Mouse (Mus musculus): Measurements from ENCODE around the gene Xlr3a. TPM values are rescaled to one million over a fixed set of nuclear protein-coding genes. Genes with fewer than 3 reads are reported as not detected.
"Not testable (repeated sequence)": the region's sequence is repeated elsewhere in the genome, so short reads cannot be mapped to it uniquely, and the experiment has no call there.

Gene Xlr3a
- 2.0 and 3.6 TPM in 2 replicates for polyA plus RNA-seq (2014; fragmentation: Nextera tagmentation; extraction: Ambion mirVana)

DNA sequence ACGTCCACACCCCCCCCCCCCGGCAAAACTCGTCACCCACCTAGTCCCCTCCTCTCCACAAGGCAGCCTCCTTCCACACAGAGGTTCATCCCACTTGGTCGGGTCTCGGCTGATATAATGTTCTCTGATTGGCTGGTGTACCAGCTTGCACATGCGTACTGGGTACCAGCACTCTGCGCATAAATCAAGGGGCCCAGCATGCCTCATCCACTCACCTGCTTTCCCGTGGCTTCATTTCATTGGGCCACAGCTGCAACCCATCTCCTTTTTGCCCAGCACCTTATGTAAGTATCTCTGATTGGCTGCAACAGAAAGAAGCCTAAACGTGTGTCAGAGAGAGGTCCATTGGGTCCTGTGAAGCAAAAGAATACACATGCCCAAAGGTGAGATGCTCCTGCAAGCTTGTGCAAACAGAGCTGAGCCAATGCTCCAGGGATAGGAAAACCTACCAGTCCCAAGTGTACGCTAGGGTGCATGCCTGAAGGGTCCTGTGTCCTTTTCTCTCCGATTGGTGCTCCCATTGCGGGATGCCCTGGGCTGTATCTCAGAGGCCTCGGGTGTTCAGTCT, at the start of gene Xlr3a:
Xlr3a (minus strand) TSS at position 155 of the 568 bp plus-strand sequence.
- WGBS, result 69% methylated on average over 11 of the region's 13 CpGs
- DNase-seq (ENCODE audit: low spot score); ATAC-seq (ENCODE audit: low read depth): not testable (repeated sequence)

GRCm38 (mm10) chrX:73143218-73143618, 46.3 kb upstream of the Xlr3a start:
- peak; percentile 41; the same call in 1 of the 2 replicates for ATAC-seq (ENCODE audit: low read depth)
- H3K4me2 ChIP-seq (ENCODE audit: low read depth, low read length); H3K36me3 ChIP-seq (ENCODE audit: control insufficient read depth, insufficient read depth, low read length); H3K4me1 ChIP-seq (ENCODE audit: control insufficient read depth, insufficient read depth, low read length); H3K4me3 ChIP-seq (ENCODE audit: low read depth, low read length); H3K27ac ChIP-seq (replicated peaks; ENCODE audit: low read depth, low read length); H3K27me3 ChIP-seq (replicated peaks; ENCODE audit: control insufficient read depth, insufficient read depth, low read length); H3K9me3 ChIP-seq (ENCODE audit: control insufficient read depth, low read length); H3K9ac ChIP-seq (ENCODE audit: low read depth, low read length); DNase-seq (ENCODE audit: low spot score): not testable (repeated sequence)
- no CpG with 5 or more reads among the region's 7 CpGs for WGBS

More for the DNA sequence above, at the start of gene Xlr3a:
- not testable (repeated sequence) for H3K4me2 ChIP-seq (ENCODE audit: low read depth, low read length); H3K9ac ChIP-seq (ENCODE audit: low read depth, low read length); H3K4me3 ChIP-seq (ENCODE audit: low read depth, low read length); H3K27me3 ChIP-seq (replicated peaks; ENCODE audit: control insufficient read depth, insufficient read depth, low read length); H3K36me3 ChIP-seq (ENCODE audit: control insufficient read depth, insufficient read depth, low read length); H3K27ac ChIP-seq (replicated peaks; ENCODE audit: low read depth, low read length); H3K9me3 ChIP-seq (ENCODE audit: control insufficient read depth, low read length); H3K4me1 ChIP-seq (ENCODE audit: control insufficient read depth, insufficient read depth, low read length)

DNA sequence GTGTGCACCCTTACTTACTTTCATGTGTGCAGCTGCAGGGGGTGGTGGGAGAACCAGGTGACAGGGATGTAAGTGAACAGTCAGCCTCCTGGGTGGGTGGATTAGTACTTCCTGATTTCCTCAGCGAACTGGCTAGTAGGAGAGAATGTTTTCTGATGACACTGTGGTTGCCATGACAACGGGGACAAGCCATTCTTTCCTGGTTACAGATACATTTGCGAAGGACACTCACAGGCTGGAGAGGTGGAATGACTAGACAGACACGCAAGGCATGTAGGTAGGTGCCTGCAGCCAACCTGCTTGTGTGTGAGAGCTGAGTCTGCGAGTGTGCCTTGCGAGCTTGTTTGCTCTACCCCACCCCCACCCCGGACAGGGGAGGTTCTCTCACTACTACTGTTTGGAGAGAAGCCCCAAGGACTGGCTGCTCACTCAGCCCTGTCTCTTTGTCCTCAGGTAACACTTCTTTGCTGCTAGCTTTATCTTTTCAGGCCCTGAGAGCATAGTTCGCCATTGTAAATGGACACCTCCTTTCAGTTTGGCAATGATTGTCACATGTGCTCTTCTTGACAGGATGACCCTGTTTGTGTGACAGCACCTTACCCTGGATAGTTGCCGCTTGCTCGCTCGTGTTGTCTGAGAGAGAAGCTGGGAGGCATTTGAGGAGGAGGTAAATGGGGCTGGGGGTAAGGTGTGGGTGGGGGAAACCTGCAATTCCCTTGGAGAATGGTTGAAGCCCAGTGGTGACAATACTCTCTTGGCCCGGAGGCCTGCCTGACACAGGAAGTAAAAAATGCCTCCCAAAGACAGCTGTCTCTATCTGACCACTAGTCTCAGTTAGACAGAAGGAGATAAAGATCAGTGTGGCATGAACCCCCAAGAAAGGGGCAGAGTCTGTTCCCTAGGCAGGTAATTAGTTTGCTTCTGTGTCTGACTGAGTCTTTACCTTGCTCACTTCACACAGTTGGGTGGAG, 26.2 kb upstream of the Xlr3a start:
- H3K36me3 ChIP-seq (ENCODE audit: control insufficient read depth, insufficient read depth, low read length); H3K4me3 ChIP-seq (ENCODE audit: low read depth, low read length); H3K27me3 ChIP-seq (replicated peaks; ENCODE audit: control insufficient read depth, insufficient read depth, low read length); H3K27ac ChIP-seq (replicated peaks; ENCODE audit: low read depth, low read length); H3K9ac ChIP-seq (ENCODE audit: low read depth, low read length); DNase-seq (ENCODE audit: low spot score); H3K4me1 ChIP-seq (ENCODE audit: control insufficient read depth, insufficient read depth, low read length); H3K9me3 ChIP-seq (ENCODE audit: control insufficient read depth, low read length); H3K4me2 ChIP-seq (ENCODE audit: low read depth, low read length): not testable (repeated sequence)
- peak; percentile 33; the same call in 1 of the 2 replicates for ATAC-seq (ENCODE audit: low read depth)
- WGBS, result no CpG with 5 or more reads among the region's 12 CpGs

DNA sequence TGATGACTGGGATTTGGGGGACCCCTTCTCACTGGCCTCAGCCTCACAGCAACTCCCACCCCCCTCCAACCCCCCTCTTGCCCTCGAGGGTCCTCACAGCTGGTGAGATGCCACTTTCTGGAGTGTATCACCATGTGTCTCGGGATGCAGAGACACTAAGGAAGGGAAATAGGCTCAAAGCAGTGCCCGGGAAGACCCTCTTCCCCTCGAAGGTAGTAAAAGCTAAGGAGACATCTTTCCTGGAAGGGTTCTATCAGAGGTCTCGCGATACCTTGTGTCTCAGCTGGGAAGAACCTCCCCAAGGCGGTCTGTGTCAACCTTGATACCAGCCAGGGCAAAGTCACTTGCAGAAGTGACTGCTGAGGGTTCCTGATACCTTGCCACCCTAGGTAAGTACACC, 19.9 kb upstream of the Xlr3a start, which contains the start of gene Gm14685:
Gm14685 (plus strand) TSS at position 301 of the 400 bp plus-strand sequence.
- not testable (repeated sequence) for H3K9me3 ChIP-seq (ENCODE audit: control insufficient read depth, low read length); H3K27ac ChIP-seq (replicated peaks; ENCODE audit: low read depth, low read length); DNase-seq (ENCODE audit: low spot score); ATAC-seq (ENCODE audit: low read depth); H3K4me2 ChIP-seq (ENCODE audit: low read depth, low read length); H3K4me3 ChIP-seq (ENCODE audit: low read depth, low read length); H3K36me3 ChIP-seq (ENCODE audit: control insufficient read depth, insufficient read depth, low read length); H3K27me3 ChIP-seq (replicated peaks; ENCODE audit: control insufficient read depth, insufficient read depth, low read length); H3K4me1 ChIP-seq (ENCODE audit: control insufficient read depth, insufficient read depth, low read length); H3K9ac ChIP-seq (ENCODE audit: low read depth, low read length)
- WGBS, result no CpG with 5 or more reads among the region's 7 CpGs

DNA sequence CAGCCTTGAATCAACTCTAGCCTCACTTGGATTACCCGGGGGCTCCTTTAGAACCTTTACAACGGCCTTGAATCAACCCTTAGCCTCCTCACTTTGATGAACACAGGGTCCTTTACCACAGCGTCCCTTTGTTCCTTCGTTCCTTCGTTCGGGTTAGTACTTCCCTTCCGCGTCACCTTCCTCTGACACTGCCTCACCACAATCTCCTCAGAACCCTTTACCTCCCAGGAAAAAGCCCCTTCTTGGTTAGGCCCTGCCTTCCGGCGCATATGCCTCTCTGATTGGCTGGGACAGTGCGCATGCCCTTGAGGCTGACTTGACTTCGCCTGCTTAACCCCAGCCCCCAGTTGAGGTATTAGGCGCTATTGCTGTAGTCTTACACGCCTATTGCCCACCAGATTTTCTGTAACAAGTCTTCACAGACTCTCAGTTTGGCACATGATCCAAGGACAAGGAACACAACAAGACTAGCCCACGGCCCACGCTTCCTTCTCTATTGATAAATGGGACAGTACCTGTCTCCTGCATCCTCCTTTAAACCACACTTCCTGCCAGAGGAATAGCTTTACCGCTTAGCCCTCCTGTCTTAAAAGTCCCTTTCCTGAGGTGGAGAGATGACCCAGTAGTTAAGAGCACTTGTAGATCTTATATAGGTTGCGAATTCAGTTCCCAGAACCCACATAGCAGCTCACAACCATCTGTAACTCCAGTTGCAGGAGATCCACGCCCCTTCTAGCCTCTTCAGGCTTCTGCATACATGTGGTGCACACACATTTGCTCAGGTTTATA, 14.4 kb downstream of the Xlr3a start, which contains the start of gene Xlr4a:
Xlr4a (minus strand) TSS at position 212 of the 789 bp plus-strand sequence.
- H3K27me3 ChIP-seq (replicated peaks; ENCODE audit: control insufficient read depth, insufficient read depth, low read length); H3K27ac ChIP-seq (replicated peaks; ENCODE audit: low read depth, low read length); H3K4me3 ChIP-seq (ENCODE audit: low read depth, low read length); H3K4me2 ChIP-seq (ENCODE audit: low read depth, low read length); H3K9me3 ChIP-seq (ENCODE audit: control insufficient read depth, low read length); ATAC-seq (ENCODE audit: low read depth); H3K4me1 ChIP-seq (ENCODE audit: control insufficient read depth, insufficient read depth, low read length); H3K36me3 ChIP-seq (ENCODE audit: control insufficient read depth, insufficient read depth, low read length); H3K9ac ChIP-seq (ENCODE audit: low read depth, low read length); DNase-seq (ENCODE audit: low spot score): not testable (repeated sequence)
- WGBS, result 77% methylated on average over 18 of the region's 19 CpGs

DNA sequence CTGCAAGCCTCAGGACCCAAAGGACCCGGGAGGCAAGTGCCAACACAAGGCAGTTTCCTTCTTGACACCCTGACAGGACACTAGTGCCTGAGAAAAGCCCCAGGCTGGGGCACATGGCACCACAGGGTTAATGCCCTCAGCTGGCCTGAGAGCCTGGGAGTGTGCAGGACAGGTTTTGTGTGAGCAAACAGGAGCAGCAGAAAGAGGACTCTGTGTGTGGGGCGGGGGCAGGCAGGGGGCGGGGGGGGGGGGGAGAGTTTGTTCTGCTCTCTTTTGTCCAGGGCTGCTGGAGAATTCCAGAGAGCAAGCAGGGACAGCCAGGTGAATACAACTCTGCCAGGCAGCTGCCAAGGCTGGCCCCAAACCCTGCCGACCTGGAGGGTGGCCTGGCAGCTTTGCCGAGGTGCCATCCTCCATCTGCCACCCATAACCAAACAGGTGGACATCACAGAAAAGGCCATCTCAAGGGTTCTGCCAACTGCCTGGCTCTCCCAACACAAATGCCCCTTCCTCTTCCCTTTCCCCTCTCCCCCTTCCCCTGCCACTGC, 30.1 kb downstream of the Xlr3a start:
- DNase-seq (ENCODE audit: low spot score); ATAC-seq (ENCODE audit: low read depth); H3K36me3 ChIP-seq (ENCODE audit: control insufficient read depth, insufficient read depth, low read length); H3K4me2 ChIP-seq (ENCODE audit: low read depth, low read length); H3K27ac ChIP-seq (replicated peaks; ENCODE audit: low read depth, low read length); H3K4me1 ChIP-seq (ENCODE audit: control insufficient read depth, insufficient read depth, low read length); H3K9me3 ChIP-seq (ENCODE audit: control insufficient read depth, low read length); H3K4me3 ChIP-seq (ENCODE audit: low read depth, low read length); H3K9ac ChIP-seq (ENCODE audit: low read depth, low read length); H3K27me3 ChIP-seq (replicated peaks; ENCODE audit: control insufficient read depth, insufficient read depth, low read length): not testable (repeated sequence)
- no CpG with 5 or more reads among the region's 5 CpGs for WGBS

GRCm38 (mm10) chrX:73064415-73064793, 32.5 kb downstream of the Xlr3a start, which contains the start of gene Pnma3:
Gene Pnma3 (plus strand): TSS chrX:73064787.
- WGBS, result 24% methylated on average over 6 of the region's 7 CpGs
- Histone ChIP-seq H3K27me3 (replicated peaks; ENCODE audit: control insufficient read depth, insufficient read depth, low read length) (no peaks in the 10 kb centered on the region), H3K4me1 (ENCODE audit: control insufficient read depth, insufficient read depth, low read length) (no peaks in the 10 kb centered on the region), H3K4me3 (ENCODE audit: low read depth, low read length) (peak within 1 kb of the TSS; percentile 21), H3K4me2 (ENCODE audit: low read depth, low read length) (peak within 1 kb of the TSS; percentile 51), H3K9me3 (ENCODE audit: control insufficient read depth, low read length) (no peaks in the 10 kb centered on the region), H3K36me3 (ENCODE audit: control insufficient read depth, insufficient read depth, low read length) (no peaks in the 10 kb centered on the region), H3K9ac (ENCODE audit: low read depth, low read length) (peak within 1 kb of the TSS; percentile 45; the same call in 1 of the 2 replicates), H3K27ac (replicated peaks; ENCODE audit: low read depth, low read length) (no peak within 1 kb of the TSS)
- DNase-seq (ENCODE audit: low spot score) (no peak), ATAC-seq (ENCODE audit: low read depth) (0 out of 2 replicates have a peak, but pooled peaks have one; percentile 30)
